Mouse (Mus musculus): ENCODE data around the gene Fer1l5.

Gene Fer1l5

GRCm38 (mm10) chr1:36371934-36372845 is at the start of gene Fer1l5:
Fer1l5 (plus strand) TSS chr1:36372291.
- no peak for DNase-seq (ENCODE audit: low spot score in 2 of 2)

GRCm38 (mm10) chr1:36323076-36323475 is 49.0 kb upstream of the Fer1l5 start:
- DNase-seq (ENCODE audit: low spot score in 2 of 2) = no peak

- DNase-seq (ENCODE audit: low spot score in 2 of 2) = peak; percentile 35 to 40
Measured at GRCm38 (mm10) chr1:36323746-36324448, 48.2 kb upstream of the Fer1l5 start.

GRCm38 (mm10) chr1:36325900-36326321 is 46.2 kb upstream of the Fer1l5 start:
- no peak for DNase-seq (ENCODE audit: low spot score in 2 of 2)

- no peak for DNase-seq (ENCODE audit: low spot score in 2 of 2)
Measured at GRCm38 (mm10) chr1:36326815-36327214, 45.3 kb upstream of the Fer1l5 start.

- DNase-seq (ENCODE audit: low spot score in 2 of 2) = no peak
Measured at GRCm38 (mm10) chr1:36331743-36332142, 40.3 kb upstream of the Fer1l5 start.

GRCm38 (mm10) chr1:36332955-36333887 is 38.9 kb upstream of the Fer1l5 start:
- DNase-seq (ENCODE audit: low spot score in 2 of 2) = no peak

- no peak for DNase-seq (ENCODE audit: low spot score in 2 of 2)
Measured at GRCm38 (mm10) chr1:36342547-36342946, 29.5 kb upstream of the Fer1l5 start.

- peak in 1 of 2 experiments; percentile 10 for DNase-seq (ENCODE audit: low spot score in 2 of 2)
Measured at GRCm38 (mm10) chr1:36352351-36352750, 19.7 kb upstream of the Fer1l5 start.

- no peak for DNase-seq (ENCODE audit: low spot score in 2 of 2)
Measured at GRCm38 (mm10) chr1:36356955-36357695, 15.0 kb upstream of the Fer1l5 start.

- DNase-seq (ENCODE audit: low spot score in 2 of 2) = no peak
Measured at GRCm38 (mm10) chr1:36367698-36368097, 4.4 kb upstream of the Fer1l5 start.

GRCm38 (mm10) chr1:36368112-36368968 is 3.8 kb upstream of the Fer1l5 start:
- peak in 1 of 2 experiments; percentile 30 for DNase-seq (ENCODE audit: low spot score in 2 of 2)

GRCm38 (mm10) chr1:36368969-36369645 is 3.0 kb upstream of the Fer1l5 start, which contains the start of gene Kansl3:
Kansl3 (minus strand) TSS chr1:36369181.
- DNase-seq (ENCODE audit: low spot score in 2 of 2) = peak; percentile 63 to 81

- no peak for DNase-seq (ENCODE audit: low spot score in 2 of 2)
Measured at GRCm38 (mm10) chr1:36370918-36371317, 1.2 kb upstream of the Fer1l5 start.

GRCm38 (mm10) chr1:36378880-36379279 is 6.8 kb downstream of the Fer1l5 start:
- no peak for DNase-seq (ENCODE audit: low spot score in 2 of 2)

GRCm38 (mm10) chr1:36379582-36379981 is 7.5 kb downstream of the Fer1l5 start:
- DNase-seq (ENCODE audit: low spot score in 2 of 2) = no peak

- no peak for DNase-seq (ENCODE audit: low spot score in 2 of 2)
Measured at GRCm38 (mm10) chr1:36397041-36397440, 24.9 kb downstream of the Fer1l5 start.

GRCm38 (mm10) chr1:36401509-36401908 is 29.4 kb downstream of the Fer1l5 start:
- no peak for DNase-seq (ENCODE audit: low spot score in 2 of 2)

GRCm38 (mm10) chr1:36404531-36404930 is 32.4 kb downstream of the Fer1l5 start:
- no peak for DNase-seq (ENCODE audit: low spot score in 2 of 2)

Measured in frontal cortex, postnatal 14 days (tissue).